Mouse (Mus musculus) CD4-positive helper T cell, adult 2 months (primary cell): ENCODE data around the gene Htt.

ENCODE experiments used
- DNase-seq: peaks from one replicate; pipeline ENCODE4 v3.0.0-alpha.2; 2012; ENCODE audit warnings: low read depth, missing footprints, low spot score

Gene Htt

GRCm38 (mm10) chr5:34889252-34889651, 127.7 kb downstream of the Htt start:
- DNase-seq: no peak

DNA sequence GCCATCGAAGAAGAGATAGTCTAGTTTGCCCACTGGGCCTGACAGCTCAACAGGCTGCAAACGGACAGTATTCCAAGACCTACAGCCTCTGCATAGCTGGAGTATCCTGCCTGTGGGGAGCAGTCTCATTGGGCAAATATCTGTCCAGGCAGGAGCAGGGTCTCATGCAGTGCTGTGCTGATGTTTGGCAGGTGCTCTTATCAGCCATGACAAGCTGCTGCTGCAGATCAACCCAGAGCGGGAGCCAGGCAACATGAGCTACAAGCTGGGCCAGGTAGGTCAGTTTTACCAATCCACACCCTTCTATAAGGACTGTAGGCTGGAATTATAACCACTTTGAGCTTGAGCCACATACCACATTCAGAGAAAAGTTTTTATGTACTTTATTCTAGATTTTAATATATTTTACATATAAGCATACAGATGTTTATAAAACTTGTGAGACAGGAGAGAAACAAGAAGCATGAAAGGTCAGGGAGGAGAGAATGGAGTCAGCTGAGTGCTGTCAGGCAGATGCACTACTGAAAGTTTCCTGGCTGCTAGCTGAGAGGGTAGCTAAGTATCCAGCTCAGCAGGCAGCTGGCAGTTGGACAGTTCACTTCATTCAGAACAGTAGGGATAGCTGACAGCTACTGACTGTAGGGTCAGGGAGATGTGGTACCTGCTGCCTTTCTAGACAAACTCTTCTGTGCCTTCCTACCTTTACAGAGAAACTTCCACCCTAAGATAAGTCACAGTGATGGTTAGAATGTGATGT, 135.3 kb downstream of the Htt start:
- DNase-seq: no peak

GRCm38 (mm10) chr5:34899787-34900469, 138.4 kb downstream of the Htt start:
- DNase-seq: no peak

GRCm38 (mm10) chr5:34902371-34902770, 140.8 kb downstream of the Htt start:
- no peak for DNase-seq

- no peak for DNase-seq
These were observed 141.4 kb downstream of the Htt start for GRCm38 (mm10) chr5:34902811-34903385.

DNA sequence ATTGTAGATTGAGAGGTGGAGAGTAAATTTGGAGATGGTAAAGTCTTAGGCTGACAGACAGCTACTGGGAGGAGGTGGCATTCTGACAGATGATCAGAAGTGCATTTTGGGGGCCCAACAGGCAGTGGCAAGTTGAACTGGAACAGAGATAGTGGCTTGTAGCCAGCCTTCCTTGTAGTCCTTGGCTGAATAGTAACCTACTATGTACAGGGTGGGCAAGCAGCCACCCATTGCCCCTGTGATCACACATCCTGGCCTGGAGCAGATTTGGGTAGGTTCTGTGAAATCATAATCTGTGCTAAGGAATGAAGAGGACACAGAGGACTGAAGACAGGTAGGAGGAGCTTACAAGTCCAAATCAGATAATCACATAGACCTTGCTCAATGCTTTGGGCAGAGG, 142.9 kb downstream of the Htt start:
- no peak for DNase-seq

DNA sequence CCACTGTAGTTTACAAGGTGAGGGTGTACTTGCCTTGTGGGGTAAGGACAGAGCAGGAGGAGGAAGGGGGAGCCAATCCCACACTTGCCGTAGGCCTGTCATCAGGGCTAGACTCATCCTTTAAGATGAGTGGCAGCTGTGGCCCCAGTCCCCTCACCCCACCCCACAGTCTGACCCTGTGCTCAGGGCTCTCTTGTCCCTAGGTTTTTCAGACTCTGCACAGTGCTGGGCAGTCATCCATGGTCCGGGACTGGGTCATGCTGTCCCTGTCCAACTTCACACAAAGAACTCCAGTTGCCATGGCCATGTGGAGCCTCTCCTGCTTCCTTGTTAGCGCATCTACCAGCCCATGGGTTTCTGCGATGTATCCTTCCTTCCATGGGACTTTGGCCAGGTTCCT, 145.7 kb downstream of the Htt start:
- DNase-seq: no peak

DNA sequence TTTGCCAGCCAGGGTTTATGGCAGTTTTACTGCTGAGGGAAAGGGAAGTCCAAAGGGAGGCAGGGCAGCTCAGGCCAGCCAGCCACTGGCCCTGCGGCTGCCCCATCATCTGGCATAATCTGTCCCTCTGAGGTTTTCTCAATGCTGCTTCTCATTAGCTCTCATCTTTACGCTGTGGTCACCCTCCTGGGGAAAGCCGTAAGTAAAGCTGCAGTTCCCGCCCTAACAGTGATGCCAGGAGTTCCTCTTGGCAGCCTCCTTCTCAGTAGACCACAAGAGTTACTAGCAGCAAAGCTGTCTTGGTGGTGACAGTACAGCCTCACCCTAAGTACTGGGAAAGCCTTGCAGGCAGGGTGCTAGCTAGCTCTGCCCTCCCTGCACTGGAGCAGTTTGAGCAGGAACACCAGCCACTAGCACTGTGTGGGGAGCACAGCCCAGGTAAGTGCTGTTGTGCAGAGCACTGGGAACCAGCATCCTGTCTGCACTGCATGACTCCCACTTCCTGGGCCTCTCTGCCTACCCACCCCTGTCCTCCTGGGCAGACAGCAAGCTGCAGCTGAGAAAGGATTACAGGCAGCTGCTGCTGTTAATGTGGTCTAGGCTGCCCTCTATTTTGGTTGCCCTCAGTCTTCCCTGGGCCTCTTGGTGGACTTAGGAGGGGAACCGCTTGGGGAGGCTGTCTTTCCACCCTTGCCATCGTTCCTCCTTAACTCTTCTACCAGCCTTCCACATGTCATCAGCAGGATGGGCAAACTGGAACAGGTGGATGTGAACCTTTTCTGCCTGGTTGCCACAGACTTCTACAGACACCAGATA, 146.6 kb downstream of the Htt start, which contains the start of gene Msantd1:
Gene Msantd1 (plus strand): TSS at position 103 of the 816 bp plus-strand sequence.
- no peak for DNase-seq

DNA sequence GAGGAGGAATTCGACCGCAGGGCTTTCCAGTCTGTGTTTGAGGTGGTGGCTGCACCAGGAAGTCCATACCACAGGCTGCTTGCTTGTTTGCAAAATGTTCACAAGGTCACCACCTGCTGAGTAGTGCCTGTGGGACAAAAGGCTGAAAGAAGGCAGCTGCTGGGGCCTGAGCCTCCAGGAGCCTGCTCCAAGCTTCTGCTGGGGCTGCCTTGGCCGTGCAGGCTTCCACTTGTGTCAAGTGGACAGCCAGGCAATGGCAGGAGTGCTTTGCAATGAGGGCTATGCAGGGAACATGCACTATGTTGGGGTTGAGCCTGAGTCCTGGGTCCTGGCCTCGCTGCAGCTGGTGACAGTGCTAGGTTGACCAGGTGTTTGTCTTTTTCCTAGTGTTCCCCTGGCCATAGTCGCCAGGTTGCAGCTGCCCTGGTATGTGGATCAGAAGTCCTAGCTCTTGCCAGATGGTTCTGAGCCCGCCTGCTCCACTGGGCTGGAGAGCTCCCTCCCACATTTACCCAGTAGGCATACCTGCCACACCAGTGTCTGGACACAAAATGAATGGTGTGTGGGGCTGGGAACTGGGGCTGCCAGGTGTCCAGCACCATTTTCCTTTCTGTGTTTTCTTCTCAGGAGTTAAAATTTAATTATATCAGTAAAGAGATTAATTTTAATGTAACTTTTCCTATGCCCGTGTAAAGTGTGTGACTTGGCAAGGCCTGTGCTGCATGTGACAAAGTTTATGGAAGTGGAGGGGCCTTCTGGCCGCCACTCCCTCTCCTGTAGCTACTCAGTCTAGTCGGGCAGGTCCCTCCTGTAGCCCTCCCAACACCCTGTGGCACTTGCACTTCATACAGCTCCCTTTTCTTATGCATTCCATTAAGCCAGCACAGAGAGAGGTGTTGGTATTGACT, 147.4 kb downstream of the Htt start:
- no peak for DNase-seq

GRCm38 (mm10) chr5:34909634-34910503, 148.3 kb downstream of the Htt start:
- no peak for DNase-seq

DNA sequence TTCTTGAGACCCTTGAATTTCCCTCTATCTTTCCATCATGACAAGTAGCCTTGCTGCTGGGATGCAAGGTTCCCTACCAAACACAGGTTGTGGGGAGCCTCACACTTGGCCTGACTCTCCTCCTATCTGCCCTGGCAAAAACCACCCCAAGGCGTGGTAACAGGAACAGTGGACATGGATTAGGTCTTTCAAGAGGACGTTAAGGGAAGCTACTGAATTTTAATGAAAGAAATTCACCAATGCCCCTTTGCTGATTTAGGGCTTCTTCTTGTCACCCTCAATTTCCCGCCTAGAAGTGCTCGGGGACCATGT, 148.9 kb downstream of the Htt start:
- DNase-seq: no peak

- peak; percentile 46 for DNase-seq
These were observed 154.3 kb downstream of the Htt start for GRCm38 (mm10) chr5:34915801-34916200.

DNA sequence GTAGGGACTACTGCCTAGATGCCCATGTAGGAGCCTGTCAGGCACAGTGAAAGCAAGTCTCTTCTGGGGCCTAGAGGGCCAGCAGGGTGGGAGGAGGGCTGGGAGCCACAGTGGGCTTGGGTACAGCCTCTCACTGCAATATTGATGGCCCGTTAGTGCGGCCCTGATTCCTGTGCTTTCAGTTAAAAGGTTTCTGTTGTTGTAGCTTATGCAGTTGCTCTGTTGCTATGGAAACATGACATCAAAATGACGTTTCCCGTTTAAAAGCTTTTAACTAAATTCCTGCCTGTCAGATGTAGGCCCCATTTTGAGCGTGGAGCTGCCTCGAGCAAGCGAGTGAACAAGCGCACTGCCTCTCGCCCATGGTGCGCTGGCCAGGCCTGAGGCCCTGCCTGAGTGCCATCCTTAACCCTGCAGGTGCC, 155.7 kb downstream of the Htt start:
- no peak for DNase-seq

DNA sequence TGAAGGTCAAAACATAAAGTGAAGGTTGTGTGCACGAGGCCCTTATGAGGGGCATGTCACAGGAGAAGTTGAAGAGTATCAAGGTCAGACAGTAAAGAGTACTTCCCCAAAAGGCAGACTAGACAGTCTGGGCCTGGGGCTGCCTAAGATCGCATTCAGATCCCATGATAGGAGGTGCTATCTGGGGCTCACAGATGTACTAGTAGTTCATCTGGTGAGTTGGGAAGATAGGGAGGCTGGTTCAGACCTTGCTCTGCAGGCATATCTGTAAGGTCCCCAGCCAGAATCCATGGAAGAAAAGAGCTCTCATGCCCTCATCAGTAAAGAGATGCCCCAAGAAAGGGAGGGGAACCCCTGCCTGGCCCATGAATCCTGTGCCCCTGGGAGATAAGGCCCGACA, 157.2 kb downstream of the Htt start:
- no peak for DNase-seq

DNA sequence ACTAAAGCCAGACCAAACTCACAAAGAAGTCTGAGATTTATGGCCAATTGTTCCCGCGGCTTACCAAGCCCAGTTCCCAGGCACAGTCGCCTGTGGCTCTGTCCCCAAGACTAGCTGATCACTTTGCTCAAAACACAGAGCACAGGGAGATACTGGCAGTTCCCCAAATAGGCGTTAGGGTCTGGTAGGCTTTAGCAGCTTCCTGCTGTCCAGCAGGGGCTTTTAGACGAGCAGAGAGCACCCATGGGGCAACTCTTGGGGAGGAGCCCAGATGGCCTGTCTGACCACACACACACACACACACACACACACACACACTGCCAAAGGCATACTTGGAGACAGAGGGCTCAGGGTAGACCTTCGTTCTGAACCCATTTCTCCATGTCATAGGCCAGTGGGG, 161.0 kb downstream of the Htt start:
- DNase-seq: no peak

DNA sequence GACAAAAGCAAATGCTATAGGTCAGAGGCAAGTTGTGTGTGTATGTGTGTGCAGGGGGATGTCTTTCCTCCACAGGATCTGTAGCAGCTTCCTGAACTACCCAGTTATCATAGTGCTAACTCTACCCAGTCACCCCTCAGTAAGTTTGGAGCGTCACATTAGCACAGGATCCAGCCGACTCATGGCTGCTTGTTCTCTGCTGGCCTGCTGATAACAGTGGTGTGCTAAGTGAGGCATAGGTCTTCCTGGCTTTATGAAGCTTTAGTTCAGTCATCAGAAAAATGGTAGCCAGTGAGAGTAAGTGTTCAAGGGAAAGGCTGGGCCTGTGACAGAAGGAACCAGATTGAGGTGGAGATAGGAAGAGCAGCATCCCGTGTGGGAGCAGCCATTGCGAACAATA, 162.4 kb downstream of the Htt start:
- DNase-seq: no peak

DNA sequence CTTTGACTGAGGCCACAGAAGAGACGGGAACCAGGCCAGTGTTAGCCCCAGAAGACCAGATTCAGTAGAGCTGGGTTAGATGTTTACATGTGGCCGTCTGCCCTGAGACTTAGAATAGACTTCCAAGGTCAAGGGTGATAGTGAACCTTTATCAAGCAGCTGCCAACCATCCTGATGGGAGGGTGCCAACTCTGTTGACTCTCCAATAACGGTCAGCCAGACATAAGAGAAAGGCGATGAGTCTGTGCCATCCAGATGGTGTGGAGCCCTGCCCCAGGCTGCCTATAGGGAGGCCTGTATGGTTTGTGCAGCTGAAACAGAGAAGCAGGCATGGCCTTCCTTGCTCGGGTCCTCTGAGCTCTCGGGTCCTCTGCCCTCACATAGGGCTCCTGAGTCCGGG, 163.0 kb downstream of the Htt start:
- DNase-seq: no peak

DNA sequence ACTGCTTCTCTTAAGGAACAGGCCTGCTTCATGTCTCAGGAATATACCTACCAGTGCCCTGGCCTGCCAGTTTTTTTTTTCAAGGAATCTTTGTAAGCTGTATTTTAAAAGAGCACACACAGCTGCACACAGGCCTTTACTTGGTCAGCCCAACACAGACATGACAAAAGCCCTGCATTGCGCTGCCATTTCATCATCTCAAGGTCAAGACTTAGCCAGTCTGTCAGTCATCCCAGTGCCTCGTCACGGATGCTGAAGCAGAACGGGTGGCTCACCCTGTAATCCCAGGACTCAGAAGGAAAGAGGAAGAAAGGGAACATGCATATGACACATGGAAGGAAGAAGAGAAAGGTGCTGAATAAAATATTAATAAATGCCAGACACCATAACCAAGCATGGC, 166.1 kb downstream of the Htt start:
- no peak for DNase-seq

GRCm38 (mm10) chr5:34930151-34930975, 168.8 kb downstream of the Htt start:
- no peak for DNase-seq
